In genomic region chr19:60200294-60200693, GRCm38 (mm10) we compare ENCODE assay signal across 31 mouse cellular contexts. TPM values are rescaled to one million over a fixed set of nuclear protein-coding genes. Genes with fewer than 3 reads are reported as not detected.
A peak's percentile ranks its signal among the peaks of the same experiment; 100 is the strongest.
DNase-seq lines count a peak whose midpoint lies in the region; ATAC-seq and TF ChIP-seq lines count a peak whose summit lies in the region.
"Had no signal": no experiment of that assay in that cellular context is flagged by ENCODE, and none has a peak within 500 bp of the region (broad histone marks: within the 10 kb centered on the region; RNA-seq: fewer than 3 reads in every experiment).

No protein-coding gene starts in this region.

- peaks cover 8% of the 10 kb centered on the region for H3K4me1 ChIP-seq in forebrain, embryonic 14.5 days (ENCODE audit: control insufficient read depth, insufficient read depth, low read length)
- H3K4me1 ChIP-seq in forebrain, embryonic 13.5 days, result peaks cover 20% of the 10 kb centered on the region
- H3K4me1 ChIP-seq in midbrain, embryonic 11.5 days (ENCODE audit: control insufficient read depth, insufficient read depth, low read length), result peaks cover 11% of the 10 kb centered on the region
- peaks cover 40% of the 10 kb centered on the region for H3K4me1 ChIP-seq in midbrain, embryonic 10.5 days
- H3K4me1 ChIP-seq in midbrain, postnatal 0 days (ENCODE audit: insufficient read depth, low read length), result no peaks in the 10 kb centered on the region
- H3K4me1 ChIP-seq: liver, embryonic 15.5 days had no signal

- no peak overlapping the region for H3K27ac ChIP-seq in forebrain, embryonic 14.5 days (ENCODE audit: low read depth, low read length)
- H3K27ac ChIP-seq in forebrain, embryonic 13.5 days, result no peak overlapping the region
- H3K27ac ChIP-seq in midbrain, embryonic 11.5 days (ENCODE audit: low read depth, low read length), result no peak overlapping the region
- no peak overlapping the region for H3K27ac ChIP-seq in midbrain, embryonic 10.5 days (replicated peaks)
- no peak overlapping the region for H3K27ac ChIP-seq in midbrain, postnatal 0 days (ENCODE audit: low read depth, low read length)
- H3K27ac ChIP-seq: embryonic facial prominence, embryonic 13.5 days; heart, embryonic 13.5 days; hindbrain, embryonic 10.5 days; hindbrain, embryonic 15.5 days; limb, embryonic 12.5 days; liver, embryonic 15.5 days; neural tube, embryonic 12.5 days had no signal

- 0 out of 2 replicates have a peak, but pooled peaks cover 4% of the 10 kb centered on the region for H3K27me3 ChIP-seq in forebrain, embryonic 14.5 days (replicated peaks; ENCODE audit: control insufficient read depth, insufficient read depth, low read length)
- peaks cover 16% of the 10 kb centered on the region; the same call in 1 of the 2 replicates for H3K27me3 ChIP-seq in forebrain, embryonic 13.5 days
- H3K27me3 ChIP-seq in midbrain, embryonic 11.5 days (ENCODE audit: control insufficient read depth, insufficient read depth, low read length), result no peaks in the 10 kb centered on the region
- 0 out of 2 replicates have a peak, but pooled peaks cover 3% of the 10 kb centered on the region for H3K27me3 ChIP-seq in midbrain, embryonic 10.5 days (ENCODE audit: low read depth, poor library complexity, severe bottlenecking)
- H3K27me3 ChIP-seq in midbrain, postnatal 0 days (ENCODE audit: insufficient read depth, low read length), result no peaks in the 10 kb centered on the region
- H3K27me3 ChIP-seq: embryonic facial prominence, embryonic 13.5 days; heart, embryonic 13.5 days; hindbrain, embryonic 15.5 days; limb, embryonic 12.5 days; liver, embryonic 15.5 days; neural tube, embryonic 12.5 days had no signal

- no peak for TF ChIP-seq POLR2A in brain, embryonic 14.5 days (IDR thresholded peaks at IDR 0.05; ENCODE audit: borderline replicate concordance, extremely low read depth, insufficient read depth, insufficient read length, poor library complexity, severe bottlenecking)

- WGBS in forebrain, embryonic 14.5 days, result 19% methylated on average over 2 of the region's 2 CpGs
- WGBS in forebrain, embryonic 13.5 days, result 11% methylated on average over 2 of the region's 2 CpGs
- WGBS in midbrain, embryonic 11.5 days, result 15% methylated on average over 2 of the region's 2 CpGs
- WGBS in midbrain, embryonic 10.5 days, result 24% methylated on average over 2 of the region's 2 CpGs
- 17% methylated on average over 2 of the region's 2 CpGs for WGBS in midbrain, postnatal 0 days

- ATAC-seq in forebrain, embryonic 14.5 days, result no peak; the same call in 1 of the 2 replicates
- ATAC-seq in forebrain, embryonic 13.5 days, result no peak
- ATAC-seq in midbrain, embryonic 11.5 days (ENCODE audit: low FRiP score), result no peak
- ATAC-seq in midbrain, postnatal 0 days (ENCODE audit: low FRiP score), result no peak
- ATAC-seq: CD4-positive, CD25-positive, alpha-beta regulatory T cell, adult 4 months; inflammation-experienced regulatory T-cells, adult 6 months had no signal

- no peaks in the 10 kb centered on the region for H3K9me3 ChIP-seq in forebrain, embryonic 14.5 days (replicated peaks; ENCODE audit: control insufficient read depth, low read length)
- H3K9me3 ChIP-seq in forebrain, embryonic 13.5 days (replicated peaks), result no peaks in the 10 kb centered on the region
- H3K9me3 ChIP-seq in midbrain, embryonic 11.5 days (ENCODE audit: control insufficient read depth, low read length), result no peaks in the 10 kb centered on the region
- no peaks in the 10 kb centered on the region for H3K9me3 ChIP-seq in midbrain, embryonic 10.5 days (replicated peaks)
- no peaks in the 10 kb centered on the region for H3K9me3 ChIP-seq in midbrain, postnatal 0 days (ENCODE audit: low read length)
- H3K9me3 ChIP-seq: embryonic facial prominence, embryonic 13.5 days; heart, embryonic 13.5 days; hindbrain, embryonic 10.5 days; hindbrain, embryonic 15.5 days; limb, embryonic 12.5 days; liver, embryonic 15.5 days; neural tube, embryonic 12.5 days had no signal

- no peak for TF ChIP-seq CTCF in brain, embryonic 14.5 days (IDR thresholded peaks at IDR 0.05; ENCODE audit: borderline replicate concordance, extremely low read depth, insufficient read depth, insufficient read length)
- TF ChIP-seq CTCF in midbrain, postnatal 0 days (IDR thresholded peaks at IDR 0.05), result no peak

- peaks cover 8% of the 10 kb centered on the region; the same call in 1 of the 2 replicates for H3K36me3 ChIP-seq in forebrain, embryonic 14.5 days (ENCODE audit: control insufficient read depth, insufficient read depth, low read length)
- 0 out of 2 replicates have a peak, but pooled peaks cover 5% of the 10 kb centered on the region for H3K36me3 ChIP-seq in forebrain, embryonic 13.5 days (ENCODE audit: poor library complexity, severe bottlenecking)
- H3K36me3 ChIP-seq in midbrain, embryonic 11.5 days (ENCODE audit: control insufficient read depth, insufficient read depth, low read length), result no peaks in the 10 kb centered on the region; the same call in 1 of the 2 replicates
- H3K36me3 ChIP-seq in midbrain, embryonic 10.5 days, result peaks cover 20% of the 10 kb centered on the region
- no peaks in the 10 kb centered on the region for H3K36me3 ChIP-seq in midbrain, postnatal 0 days (ENCODE audit: insufficient read depth, low read length)
- H3K36me3 ChIP-seq: hindbrain, embryonic 15.5 days; neural tube, embryonic 12.5 days had no signal

- DNase-seq in forebrain, embryonic 14.5 days (ENCODE audit: low spot score), result peak; percentile 42
- DNase-seq in midbrain, embryonic 11.5 days (ENCODE audit: low spot score, missing footprints), result peak; percentile 84
- DNase-seq in midbrain, embryonic 10.5 days (ENCODE audit: low spot score), result no peak
- DNase-seq in brain, embryonic 14.5 days (ENCODE audit: low read depth), result peak; percentile 76
- peak; percentile 26 for DNase-seq in midbrain, postnatal 0 days (ENCODE audit: low spot score)
- no peak for DNase-seq in right cerebral cortex, adult 18-20 months
- DNase-seq: adrenal gland, adult 2 months; adrenal gland, postnatal 36 days; cerebellum, adult 2 months; cerebellum, postnatal 14 days; gastrocnemius, postnatal 25 days; heart, adult 11 months; heart, postnatal 10 days; kidney, adult 11 months; kidney, postnatal 14 days; lung, embryonic 14.5 days; lung, postnatal 14 days; right cerebral cortex, postnatal 14 days; thymus, postnatal 4 days had no signal

- H3K4me2 ChIP-seq in forebrain, embryonic 14.5 days (ENCODE audit: low read length), result no peak overlapping the region
- H3K4me2 ChIP-seq in forebrain, embryonic 13.5 days, result no peak overlapping the region
- H3K4me2 ChIP-seq in midbrain, embryonic 11.5 days, result no peak overlapping the region
- H3K4me2 ChIP-seq in midbrain, postnatal 0 days (ENCODE audit: low read depth, low read length, poor library complexity, severe bottlenecking), result no peak overlapping the region
- H3K4me2 ChIP-seq: embryonic facial prominence, embryonic 13.5 days; heart, embryonic 13.5 days; hindbrain, embryonic 15.5 days; limb, embryonic 12.5 days; liver, embryonic 15.5 days; lung, embryonic 14.5 days; neural tube, embryonic 12.5 days had no signal

- no peak overlapping the region for H3K9ac ChIP-seq in forebrain, embryonic 14.5 days (ENCODE audit: low read length)
- H3K9ac ChIP-seq in forebrain, embryonic 13.5 days, result no peak overlapping the region
- no peak overlapping the region for H3K9ac ChIP-seq in midbrain, embryonic 11.5 days (ENCODE audit: low read length)
- H3K9ac ChIP-seq in midbrain, postnatal 0 days (replicated peaks; ENCODE audit: low read length, poor library complexity, severe bottlenecking), result no peak overlapping the region
- H3K9ac ChIP-seq: embryonic facial prominence, embryonic 13.5 days; heart, embryonic 13.5 days; hindbrain, embryonic 15.5 days; limb, embryonic 12.5 days; liver, embryonic 15.5 days; lung, embryonic 14.5 days; neural tube, embryonic 12.5 days had no signal

- H3K4me3 ChIP-seq in forebrain, embryonic 14.5 days (ENCODE audit: low read depth, low read length), result no peak overlapping the region
- no peak overlapping the region for H3K4me3 ChIP-seq in forebrain, embryonic 13.5 days
- no peak overlapping the region for H3K4me3 ChIP-seq in midbrain, embryonic 11.5 days (ENCODE audit: low read depth, low read length)
- no peak overlapping the region for H3K4me3 ChIP-seq in midbrain, embryonic 10.5 days
- H3K4me3 ChIP-seq in midbrain, postnatal 0 days (ENCODE audit: low read depth, low read length), result no peak overlapping the region
- H3K4me3 ChIP-seq: embryonic facial prominence, embryonic 13.5 days; erythroblast, embryonic 14.5 days; heart, embryonic 13.5 days; hindbrain, embryonic 10.5 days; hindbrain, embryonic 15.5 days; limb, embryonic 12.5 days; liver, embryonic 15.5 days; myocyte; neural tube, embryonic 12.5 days had no signal

RNA-seq across cellular contexts. Expression of gene Fam204a, which starts 26.2 kb away (rescaled TPM):
- polyA plus RNA-seq in forebrain, embryonic 14.5 days (2014; fragmentation: Nextera tagmentation; extraction: Ambion mirVana), result 56.3 and 58.6 TPM in 2 replicates
- 62.9 and 67.2 TPM in 2 replicates for polyA plus RNA-seq in forebrain, embryonic 13.5 days (2015; fragmentation: Nextera tagmentation; extraction: Ambion mirVana)
- 93.7 and 113 TPM in 2 replicates for polyA plus RNA-seq in midbrain, embryonic 11.5 days (2014; fragmentation: Nextera tagmentation; extraction: Ambion mirVana)
- polyA plus RNA-seq in midbrain, embryonic 10.5 days (2016; fragmentation: Nextera tagmentation; extraction: Ambion mirVana), result 59.2 and 66.6 TPM in 2 replicates
- 24.6 and 31.6 TPM in 2 replicates for polyA plus RNA-seq in brain, embryonic 14.5 days (2012; rRNA removed)
- 28.3 and 38.3 TPM in 2 replicates for total RNA-seq in midbrain, postnatal 0 days (2014; rRNA removed)
- 82.5 and 93.1 TPM in 2 replicates for polyA plus RNA-seq in midbrain, postnatal 0 days (2015; fragmentation: Nextera tagmentation; extraction: Ambion mirVana)

Comparison
In these comparisons a context has a peak if more than half of its experiments do, and no peak if none do; other contexts are left out.
1. DNase-seq: peak in forebrain, embryonic 14.5 days (single experiment), midbrain, embryonic 11.5 days (single experiment), brain, embryonic 14.5 days (single experiment) and midbrain, postnatal 0 days (single experiment); none in midbrain, embryonic 10.5 days (single experiment) and right cerebral cortex, adult 18-20 months (single experiment).